Mouse (Mus musculus): ENCODE results near the gene Mgst3. TPM values are rescaled to one million over a fixed set of nuclear protein-coding genes. Genes with fewer than 3 reads are reported as not detected.
"Not testable (repeated sequence)": the region's sequence is repeated elsewhere in the genome, so short reads cannot be mapped to it uniquely, and the experiment has no call there.

The Mgst3 gene
- polyA plus RNA-seq, 1 experiment from 2014 or later: 404 TPM

- Histone ChIP-seq H3K27me3 (no peaks in the 10 kb centered on the region), H3K9me3 (replicated peaks) (no peaks in the 10 kb centered on the region), H3K4me2 (no peak overlapping the region), H3K4me3 (replicated peaks) (no peak overlapping the region), H3K9ac (no peak overlapping the region), H3K27ac (replicated peaks) (no peak overlapping the region), H3K4me1 (replicated peaks) (peaks cover 4% of the 10 kb centered on the region; the same call in 1 of the 2 replicates), H3K36me3 (replicated peaks) (peaks cover 99% of the 10 kb centered on the region)
- WGBS (ENCODE audit: insufficient replicate concordance): 87% methylated on average over 4 of the region's 4 CpGs
- ATAC-seq (ENCODE audit: insufficient read depth): no peak
Observed at GRCm38 (mm10) chr1:167360268-167360667, 33.4 kb downstream of the Mgst3 start.

DNA sequence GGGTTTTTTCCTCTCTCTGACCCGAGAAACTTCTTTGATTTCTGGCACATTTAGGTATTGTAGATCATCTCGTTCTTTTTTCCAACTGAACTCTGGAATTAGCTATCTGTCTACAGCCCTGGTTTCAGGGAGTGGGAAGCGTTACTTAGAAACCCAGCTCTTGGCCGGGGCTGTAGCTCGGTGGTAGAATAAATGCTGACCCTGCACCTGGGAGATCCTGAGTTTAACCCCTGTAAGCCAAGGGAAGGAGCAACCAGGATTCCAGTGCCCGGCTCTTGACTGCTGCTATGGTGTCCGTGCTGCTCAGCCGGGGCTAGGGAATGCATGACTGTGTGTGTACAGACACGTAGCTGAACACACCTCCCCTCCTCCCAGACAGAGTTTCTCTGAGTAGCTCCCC, 34.9 kb downstream of the Mgst3 start:
- Histone ChIP-seq H3K27me3 (no peaks in the 10 kb centered on the region), H3K27ac (replicated peaks) (no peak overlapping the region), H3K4me1 (replicated peaks) (peaks cover 15% of the 10 kb centered on the region), H3K9ac (no peak overlapping the region), H3K4me2 (no peak overlapping the region), H3K9me3 (replicated peaks) (no peaks in the 10 kb centered on the region), H3K4me3 (replicated peaks) (no peak overlapping the region), H3K36me3 (replicated peaks) (peaks cover 99% of the 10 kb centered on the region)
- 91% methylated on average over 9 of the region's 9 CpGs for WGBS (ENCODE audit: insufficient replicate concordance)
- ATAC-seq (ENCODE audit: insufficient read depth): no peak

DNA sequence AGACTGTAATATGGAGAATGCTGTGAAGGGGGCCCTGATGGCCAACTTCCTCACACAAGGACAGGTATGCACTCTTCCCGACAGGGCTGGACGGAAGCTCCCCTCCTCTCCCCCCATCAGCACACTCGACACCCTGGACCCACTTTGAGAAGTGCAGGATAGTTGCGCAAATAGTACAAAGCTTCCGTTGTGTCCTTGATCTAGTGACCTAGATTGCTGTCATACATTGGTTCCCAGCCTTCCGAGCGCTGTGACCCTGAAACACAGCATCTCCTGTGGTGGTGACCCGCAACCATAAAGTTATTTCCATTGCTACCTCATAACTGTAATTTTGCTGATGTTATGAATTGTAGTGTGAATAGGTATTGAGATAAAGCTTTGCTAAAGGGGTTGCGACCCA, 36.3 kb downstream of the Mgst3 start:
- Histone ChIP-seq H3K9ac (no peak overlapping the region), H3K36me3 (replicated peaks) (peaks cover 97% of the 10 kb centered on the region), H3K4me2 (no peak overlapping the region), H3K4me1 (replicated peaks) (peaks cover 20% of the 10 kb centered on the region), H3K27me3 (no peaks in the 10 kb centered on the region), H3K27ac (replicated peaks) (no peak overlapping the region), H3K4me3 (replicated peaks) (no peak overlapping the region), H3K9me3 (replicated peaks) (no peaks in the 10 kb centered on the region)
- ATAC-seq (ENCODE audit: insufficient read depth): no peak
- WGBS (ENCODE audit: insufficient replicate concordance): 82% methylated on average over 9 of the region's 9 CpGs

DNA sequence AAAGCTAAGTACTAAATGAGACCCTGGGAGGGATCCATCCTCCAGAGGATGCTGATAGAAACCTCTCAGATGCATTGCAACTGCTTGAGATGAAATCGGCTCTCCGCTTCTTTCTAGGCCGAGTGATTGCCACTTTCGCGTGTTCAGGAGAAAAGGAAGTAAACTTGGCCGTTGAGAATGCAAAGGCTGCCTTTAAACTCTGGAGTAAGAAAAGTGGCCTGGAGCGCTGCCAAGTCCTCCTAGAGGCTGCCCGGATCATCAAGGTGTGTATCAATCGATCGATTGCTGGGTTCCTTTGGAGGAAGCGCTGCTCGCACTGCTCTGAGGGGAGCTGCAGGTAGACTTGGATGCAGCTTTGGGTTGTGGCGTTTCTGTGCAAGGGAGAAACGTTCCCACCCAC, 41.2 kb downstream of the Mgst3 start:
- H3K4me2 ChIP-seq: no peak overlapping the region

DNA sequence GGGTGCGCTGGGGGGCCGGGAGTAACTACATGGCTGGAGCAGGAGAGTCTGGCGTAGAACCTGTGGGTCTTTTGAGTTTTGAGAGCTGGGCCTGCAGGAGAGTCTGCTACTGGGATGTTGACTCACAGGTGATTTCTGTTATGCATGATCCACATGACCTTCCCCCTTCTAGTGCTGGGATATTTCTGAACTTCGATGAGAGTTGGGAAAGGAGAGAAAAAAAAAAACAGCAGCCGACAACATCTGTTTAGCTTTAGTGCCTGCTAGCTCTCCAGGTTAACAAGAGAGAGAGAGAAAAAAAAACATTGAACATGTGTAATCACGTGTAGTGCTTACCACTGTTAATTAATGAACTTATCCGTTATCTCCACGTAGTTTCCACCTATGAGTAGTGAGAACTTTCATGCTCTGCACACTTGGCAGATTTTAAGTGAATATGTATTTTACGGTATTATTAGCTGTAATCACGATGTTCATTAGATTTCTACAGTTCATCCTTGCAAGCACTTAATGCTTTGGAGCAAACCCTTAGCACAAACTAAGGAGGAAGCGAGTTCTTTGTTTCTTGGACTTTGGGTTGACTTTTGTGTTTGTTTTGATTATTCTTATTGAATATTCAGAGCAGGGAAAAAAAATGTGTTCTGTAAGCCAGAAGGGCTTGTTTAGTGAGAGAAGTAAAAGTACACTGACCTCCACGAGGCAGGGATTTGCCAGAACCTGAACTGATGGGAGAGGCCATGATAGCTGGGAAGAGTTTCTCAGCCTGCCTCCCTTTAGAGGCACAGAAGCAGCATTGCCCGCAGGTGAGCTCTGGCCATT, 42.8 kb downstream of the Mgst3 start:
- Histone ChIP-seq H3K9ac (peak overlapping the region; percentile 78), H3K4me2 (peak overlapping the region; percentile 97), H3K4me3 (replicated peaks) (peak overlapping the region; percentile 87), H3K36me3 (replicated peaks) (peaks cover 37% of the 10 kb centered on the region), H3K27me3 (no peaks in the 10 kb centered on the region), H3K4me1 (replicated peaks) (peaks cover 44% of the 10 kb centered on the region), H3K9me3 (replicated peaks) (no peaks in the 10 kb centered on the region), H3K27ac (replicated peaks) (peak overlapping the region; percentile 96)
- WGBS (ENCODE audit: insufficient replicate concordance): 20% methylated on average over 13 of the region's 13 CpGs
- no peak; the same call in 1 of the 2 replicates for ATAC-seq (ENCODE audit: insufficient read depth)

More for the DNA sequence above, 41.2 kb downstream of the Mgst3 start:
- H3K27ac ChIP-seq (replicated peaks): no peak overlapping the region
- H3K9ac ChIP-seq: no peak overlapping the region
- no peaks in the 10 kb centered on the region for H3K27me3 ChIP-seq
- ATAC-seq (ENCODE audit: insufficient read depth): no peak
- H3K36me3 ChIP-seq (replicated peaks): peaks cover 53% of the 10 kb centered on the region
- H3K4me3 ChIP-seq (replicated peaks): no peak overlapping the region
- H3K9me3 ChIP-seq (replicated peaks): no peaks in the 10 kb centered on the region
- H3K4me1 ChIP-seq (replicated peaks): peaks cover 49% of the 10 kb centered on the region
- WGBS (ENCODE audit: insufficient replicate concordance): 76% methylated on average over 14 of the region's 14 CpGs

- Histone ChIP-seq H3K27me3 (no peaks in the 10 kb centered on the region), H3K9me3 (replicated peaks) (no peaks in the 10 kb centered on the region), H3K4me1 (replicated peaks) (peaks cover 44% of the 10 kb centered on the region), H3K36me3 (replicated peaks) (peaks cover 29% of the 10 kb centered on the region), H3K4me2 (peak within 1 kb of the TSS; percentile 97), H3K4me3 (replicated peaks) (peak within 1 kb of the TSS; percentile 87), H3K9ac (peak within 1 kb of the TSS; percentile 78), H3K27ac (replicated peaks) (peak within 1 kb of the TSS; percentile 96)
- WGBS (ENCODE audit: insufficient replicate concordance): under 1% methylated on average over 55 of the region's 55 CpGs
- ATAC-seq (ENCODE audit: insufficient read depth): peak; percentile 97
Observed at GRCm38 (mm10) chr1:167349815-167350596, 43.6 kb downstream of the Mgst3 start, which contains the start of gene Aldh9a1. Gene Aldh9a1, plus strand, starts transcription at chr1:167349991.

DNA sequence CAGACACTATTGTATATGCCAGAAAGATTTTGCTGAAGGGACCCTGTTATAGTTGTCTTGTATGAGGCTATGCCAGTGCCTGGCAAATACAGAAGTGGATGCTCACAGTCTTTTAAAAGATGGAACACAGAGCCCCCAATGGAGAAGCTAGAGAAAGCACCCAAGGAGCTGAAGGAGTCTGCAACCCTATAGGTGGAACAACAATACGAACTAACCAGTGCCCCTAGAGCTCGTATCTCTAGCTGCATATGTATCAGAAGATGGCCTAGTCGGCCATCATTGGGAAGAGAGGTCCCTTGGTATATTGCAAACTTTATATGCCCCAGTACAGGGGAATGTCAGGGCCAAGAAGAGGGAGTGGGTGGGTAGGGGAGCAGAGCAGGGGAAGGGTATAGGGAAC, 44.4 kb downstream of the Mgst3 start:
- not testable (repeated sequence) for H3K27me3 ChIP-seq; H3K9me3 ChIP-seq (replicated peaks); ATAC-seq (ENCODE audit: insufficient read depth); H3K9ac ChIP-seq
- Histone ChIP-seq H3K4me3 (replicated peaks) (peak overlapping the region; percentile 87), H3K4me1 (replicated peaks) (peaks cover 38% of the 10 kb centered on the region), H3K27ac (replicated peaks) (peak overlapping the region; percentile 96; the same call in 1 of the 2 replicates), H3K36me3 (replicated peaks) (peaks cover 21% of the 10 kb centered on the region), H3K4me2 (peak overlapping the region; percentile 97)
- 20% methylated on average over 3 of the region's 3 CpGs for WGBS (ENCODE audit: insufficient replicate concordance)

DNA sequence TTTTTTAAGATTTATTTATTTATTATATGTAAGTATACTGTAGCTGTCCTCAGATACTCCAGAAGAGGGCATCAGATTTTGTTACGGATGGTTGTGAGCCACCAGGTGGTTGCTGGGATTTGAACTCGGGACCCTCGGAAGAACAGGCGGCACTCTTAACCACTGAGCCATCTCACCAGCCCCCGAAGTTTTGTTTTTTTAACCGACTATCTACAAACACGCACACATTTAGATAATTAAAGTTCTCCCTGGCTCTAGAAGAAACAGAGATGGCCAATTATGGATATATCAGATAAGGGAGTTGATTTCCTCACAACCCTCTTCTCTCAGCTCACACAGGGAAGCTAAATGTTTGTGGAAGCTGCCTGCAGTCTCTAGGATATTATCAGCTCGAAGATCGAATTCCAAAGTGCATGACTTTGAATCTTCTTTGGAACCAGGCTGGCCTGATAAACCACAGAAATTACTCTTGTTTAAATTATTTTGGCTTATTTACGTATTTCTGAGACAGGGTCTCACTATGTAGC, 47.6 kb downstream of the Mgst3 start:
- H3K4me2 ChIP-seq; H3K4me3 ChIP-seq (replicated peaks); H3K9me3 ChIP-seq (replicated peaks); H3K9ac ChIP-seq; ATAC-seq (ENCODE audit: insufficient read depth); H3K27me3 ChIP-seq; H3K36me3 ChIP-seq (replicated peaks); H3K27ac ChIP-seq (replicated peaks): not testable (repeated sequence)
- 68% methylated on average over 10 of the region's 10 CpGs for WGBS (ENCODE audit: insufficient replicate concordance)
- H3K4me1 ChIP-seq (replicated peaks): peaks cover 38% of the 10 kb centered on the region

DNA sequence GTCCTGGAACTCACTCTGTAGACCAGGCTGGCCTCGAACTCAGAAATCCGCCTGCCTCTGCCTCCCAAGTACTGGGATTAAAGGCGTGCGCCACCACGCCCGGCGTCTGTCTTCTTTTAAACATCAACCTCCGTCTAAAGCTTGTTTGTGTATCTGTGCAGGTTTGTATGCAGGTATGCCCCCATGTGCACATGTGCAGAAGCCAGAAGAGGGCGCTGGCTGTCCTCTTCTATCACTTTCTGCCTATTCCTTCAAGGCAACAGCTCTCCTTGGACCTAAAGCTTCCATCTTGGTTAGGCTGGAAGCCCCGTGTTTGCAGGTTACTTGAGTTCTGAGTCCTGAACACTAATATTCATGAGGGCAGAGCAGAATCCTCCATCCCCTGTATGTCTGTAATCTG, 50.8 kb downstream of the Mgst3 start:
- WGBS (ENCODE audit: insufficient replicate concordance): 83% methylated on average over 10 of the region's 10 CpGs
- H3K9ac ChIP-seq: no peak overlapping the region
- peaks cover 35% of the 10 kb centered on the region for H3K4me1 ChIP-seq (replicated peaks)
- ATAC-seq (ENCODE audit: insufficient read depth): no peak
- no peaks in the 10 kb centered on the region for H3K9me3 ChIP-seq (replicated peaks)
- no peak overlapping the region for H3K4me3 ChIP-seq (replicated peaks)
- no peak overlapping the region for H3K4me2 ChIP-seq
- H3K27me3 ChIP-seq: no peaks in the 10 kb centered on the region
- no peak overlapping the region for H3K27ac ChIP-seq (replicated peaks)
- H3K36me3 ChIP-seq (replicated peaks): no peaks in the 10 kb centered on the region

GRCm38 (mm10) chr1:167340910-167341528, 52.6 kb downstream of the Mgst3 start:
- Histone ChIP-seq H3K4me1 (replicated peaks) (peaks cover 42% of the 10 kb centered on the region), H3K9ac (no peak overlapping the region), H3K9me3 (replicated peaks) (no peaks in the 10 kb centered on the region), H3K4me2 (peak overlapping the region; percentile 95), H3K27me3 (no peaks in the 10 kb centered on the region), H3K4me3 (replicated peaks) (peak overlapping the region; percentile 65; the same call in 1 of the 2 replicates), H3K27ac (replicated peaks) (peak overlapping the region; percentile 29; the same call in 1 of the 2 replicates), H3K36me3 (replicated peaks) (no peaks in the 10 kb centered on the region)
- 69% methylated on average over 3 of the region's 3 CpGs for WGBS (ENCODE audit: insufficient replicate concordance)
- ATAC-seq (ENCODE audit: insufficient read depth): 0 out of 2 replicates have a peak, but pooled peaks have one; percentile 23

Data from liver, embryonic 15.5 days (tissue).